In the genomic region with DNA sequence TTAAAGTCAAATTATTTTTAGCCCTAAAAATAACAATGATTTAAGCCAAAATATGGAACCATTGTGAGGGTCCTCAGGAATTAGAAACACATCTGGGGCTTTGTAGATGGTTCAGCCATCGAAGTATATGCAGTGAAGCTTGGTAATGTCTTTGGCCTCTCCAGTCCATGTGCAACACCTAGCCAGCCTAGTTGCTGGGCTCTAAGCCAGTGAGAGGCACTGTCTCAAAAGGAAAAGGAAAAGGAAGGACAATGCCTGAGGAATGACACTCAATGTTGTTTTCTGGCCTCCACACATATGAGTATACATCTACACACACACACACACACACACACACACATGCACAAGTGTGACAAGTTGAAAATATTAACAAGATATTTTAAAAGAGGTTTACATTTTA, we compare ENCODE assay signal across 11 mouse cellular contexts.
"Had no signal": no experiment of that assay in that cellular context is flagged by ENCODE, and none has a peak within 500 bp of the region (broad histone marks: within the 10 kb centered on the region; RNA-seq: fewer than 3 reads in every experiment).

No protein-coding gene starts in this region.

- H3K36me3 ChIP-seq: limb, embryonic 13.5 days; midbrain, embryonic 10.5 days; neural tube, embryonic 12.5 days had no signal

- H3K9me3 ChIP-seq: limb, embryonic 13.5 days; midbrain, embryonic 10.5 days; neural tube, embryonic 12.5 days had no signal

- H3K27me3 ChIP-seq: limb, embryonic 13.5 days; neural tube, embryonic 12.5 days had no signal

- DNase-seq: kidney, adult 11 months; layer of hippocampus, adult 9-11 months; layer of hippocampus, postnatal 36 days; lung, adult 2 months; lung, postnatal 4 days; midbrain, embryonic 14.5 days had no signal

- H3K4me3 ChIP-seq: limb, embryonic 13.5 days; midbrain, embryonic 10.5 days; neural tube, embryonic 12.5 days had no signal

- H3K4me2 ChIP-seq: limb, embryonic 13.5 days; neural tube, embryonic 12.5 days had no signal

- H3K9ac ChIP-seq: limb, embryonic 13.5 days; liver, embryonic 14.5 days; neural tube, embryonic 12.5 days had no signal

- H3K27ac ChIP-seq: limb, embryonic 13.5 days; liver, embryonic 14.5 days; midbrain, embryonic 10.5 days; neural tube, embryonic 12.5 days; stomach, postnatal 0 days had no signal

- H3K4me1 ChIP-seq: limb, embryonic 13.5 days; neural tube, embryonic 12.5 days had no signal
